Comparison of ENCODE assay signal across 8 mouse cellular contexts in genomic region chr6:146409692-146410426, GRCm38 (mm10).
DNase-seq lines count a peak whose midpoint lies in the region; ATAC-seq lines count a peak whose summit lies in the region.

No protein-coding gene starts in this region.

- no peaks in the 10 kb centered on the region for H3K9me3 ChIP-seq in hindbrain, embryonic 14.5 days (ENCODE audit: control insufficient read depth, low read length)

- H3K4me2 ChIP-seq in hindbrain, embryonic 14.5 days (replicated peaks), result peak overlapping the region; percentile 38

- DNase-seq in T-cell, adult 2 months (ENCODE audit: low spot score), result peak; percentile 77
- DNase-seq in cerebellum, postnatal 14 days, result peak; percentile 84 to 92
- DNase-seq in frontal cortex, postnatal 25 days (ENCODE audit: low spot score in 2 of 2), result peak; percentile 62 to 72
- peak; percentile 88 for DNase-seq in hindbrain, embryonic 14.5 days (ENCODE audit: low spot score)
- DNase-seq in layer of hippocampus, postnatal 36 days, result peak; percentile 51 to 72
- DNase-seq in lung, postnatal 36 days, result peak; percentile 91
- DNase-seq in retina, postnatal 1 day, result peak; percentile 88
- peak; percentile 66 for DNase-seq in urinary bladder, postnatal 25 days (ENCODE audit: low spot score)

- no peak overlapping the region for H3K9ac ChIP-seq in hindbrain, embryonic 14.5 days

- H3K36me3 ChIP-seq in hindbrain, embryonic 14.5 days (replicated peaks; ENCODE audit: control insufficient read depth, insufficient read depth), result no peaks in the 10 kb centered on the region

- no peak overlapping the region for H3K4me3 ChIP-seq in hindbrain, embryonic 14.5 days (replicated peaks; ENCODE audit: low read length)

- no peak overlapping the region for H3K27ac ChIP-seq in hindbrain, embryonic 14.5 days

- peak; percentile 81 for ATAC-seq in hindbrain, embryonic 14.5 days (ENCODE audit: low FRiP score)

- H3K4me1 ChIP-seq in hindbrain, embryonic 14.5 days (replicated peaks; ENCODE audit: control insufficient read depth, insufficient read depth, low read length), result 0 out of 2 replicates have a peak, but pooled peaks cover 5% of the 10 kb centered on the region

- WGBS in hindbrain, embryonic 14.5 days, result 20% methylated on average over 10 of the region's 10 CpGs

- H3K27me3 ChIP-seq in hindbrain, embryonic 14.5 days (ENCODE audit: control insufficient read depth, insufficient read depth, low read length), result no peaks in the 10 kb centered on the region
